Mouse (Mus musculus) spleen, embryonic (tissue): ENCODE results near the gene Nxpe4.
"Not testable (repeated sequence)": the region's sequence is repeated elsewhere in the genome, so short reads cannot be mapped to it uniquely, and the experiment has no call there.

Experiments used
- CTCF ChIA-PET: fragments of 350-600 bp; sonication (Branson Sonifier 250); formaldehyde crosslinking; loops from one replicate; lab custom pipeline; 2022; lab: Charles Lee

Nxpe4 gene

GRCm38 (mm10) chr9:48240431-48240830, 78.6 kb downstream of the Nxpe4 start:
- CTCF ChIA-PET, result no interaction called here

- CTCF ChIA-PET, result no interaction called here
Observed at GRCm38 (mm10) chr9:48241791-48242190, 80.0 kb downstream of the Nxpe4 start.

GRCm38 (mm10) chr9:48242756-48243155, 80.9 kb downstream of the Nxpe4 start:
- CTCF ChIA-PET, result no interaction called here

GRCm38 (mm10) chr9:48244175-48244574, 82.4 kb downstream of the Nxpe4 start:
- CTCF ChIA-PET, result interaction anchor here (0.5 kb wide), 1 partner anchor 111 kb away, joined by 3 read pairs; no protein-coding TSS in a partner anchor

GRCm38 (mm10) chr9:48245525-48245924, 83.7 kb downstream of the Nxpe4 start:
- CTCF ChIA-PET, result no interaction called here

- CTCF ChIA-PET, result no interaction called here
Observed at GRCm38 (mm10) chr9:48247276-48247675, 85.5 kb downstream of the Nxpe4 start.

- CTCF ChIA-PET, result no interaction called here
Observed at GRCm38 (mm10) chr9:48252236-48252635, 90.4 kb downstream of the Nxpe4 start.

- CTCF ChIA-PET, result no interaction called here
Observed at GRCm38 (mm10) chr9:48257001-48257400, 95.2 kb downstream of the Nxpe4 start.

- CTCF ChIA-PET, result interaction anchor here (0.6 kb wide), 1 partner anchor 44 kb away, joined by 4 read pairs; no protein-coding TSS in a partner anchor
Observed at GRCm38 (mm10) chr9:48257741-48258423, 96.1 kb downstream of the Nxpe4 start.

- CTCF ChIA-PET, result no interaction called here
Observed at GRCm38 (mm10) chr9:48264616-48265015, 102.8 kb downstream of the Nxpe4 start.

- CTCF ChIA-PET, result interaction anchor here (0.6 kb wide), 1 partner anchor 351 kb away, joined by 4 read pairs; no protein-coding TSS in a partner anchor
Observed at GRCm38 (mm10) chr9:48265491-48265890, 103.7 kb downstream of the Nxpe4 start.

- CTCF ChIA-PET, result interaction anchor here (0.7 to 1.2 kb wide), 3 partner anchors 199 to 352 kb away, joined by 3 to 4 read pairs (median 3); partner anchors contain the start of gene Rbm7
Observed at GRCm38 (mm10) chr9:48266286-48267027, 104.6 kb downstream of the Nxpe4 start.

- CTCF ChIA-PET, result interaction anchor here (0.7 to 1.2 kb wide), 4 partner anchors 181 to 352 kb away, joined by 3 to 4 read pairs (median 3); partner anchors contain the start of gene Rbm7
Observed at GRCm38 (mm10) chr9:48267028-48267441, 105.2 kb downstream of the Nxpe4 start.

GRCm38 (mm10) chr9:48267960-48268359, 106.1 kb downstream of the Nxpe4 start:
- CTCF ChIA-PET, result interaction anchor here (1.2 kb wide), 1 partner anchor 180 kb away, joined by 3 read pairs; no protein-coding TSS in a partner anchor

GRCm38 (mm10) chr9:48276831-48277230, 115.0 kb downstream of the Nxpe4 start:
- CTCF ChIA-PET, result no interaction called here

- CTCF ChIA-PET, result no interaction called here
Observed at GRCm38 (mm10) chr9:48284221-48284620, 122.4 kb downstream of the Nxpe4 start.

GRCm38 (mm10) chr9:48290281-48290680, 128.5 kb downstream of the Nxpe4 start:
- CTCF ChIA-PET, result no interaction called here

GRCm38 (mm10) chr9:48294754-48295153, 132.9 kb downstream of the Nxpe4 start:
- CTCF ChIA-PET, result no interaction called here

GRCm38 (mm10) chr9:48298983-48299382, 137.2 kb downstream of the Nxpe4 start:
- CTCF ChIA-PET, result no interaction called here

GRCm38 (mm10) chr9:48303564-48303963, 141.7 kb downstream of the Nxpe4 start:
- CTCF ChIA-PET, result not testable (repeated sequence)

- CTCF ChIA-PET, result no interaction called here
Observed at GRCm38 (mm10) chr9:48311241-48311640, 149.4 kb downstream of the Nxpe4 start.

- CTCF ChIA-PET, result no interaction called here
Observed at GRCm38 (mm10) chr9:48314194-48314593, 152.4 kb downstream of the Nxpe4 start.
